Mouse (Mus musculus) forebrain, embryonic 16.5 days (tissue): ENCODE measurements around the gene Gm21964. TPM values are rescaled to one million over a fixed set of nuclear protein-coding genes. Genes with fewer than 3 reads are reported as not detected.

Experiments used
- ATAC-seq: fragments of 200-750 bp; cut with Nextera tagmentation; 2 replicates; pipeline ENCODE4 v1.8.0; 2017; ENCODE audit warnings: mild to moderate bottlenecking, moderate library complexity
- H3K27ac ChIP-seq: fragments of 300-500 bp; sonication (generic); 2 replicates; pipeline ENCODE4 v1.5.1; 2014; ENCODE audit warnings: low read length, control low read depth
- H3K27me3 ChIP-seq: fragments of 300-500 bp; sonication (generic); replicated peaks from 2 replicates; pipeline ENCODE4 v1.6.1; 2014; ENCODE audit warnings: low read length; ENCODE audit not compliant: control insufficient read depth, insufficient read depth
- H3K36me3 ChIP-seq: fragments of 300-500 bp; sonication (generic); 2 replicates; pipeline ENCODE4 v1.6.1; 2014; ENCODE audit not compliant: control insufficient read depth, insufficient read depth
- H3K4me1 ChIP-seq: fragments of 300-500 bp; sonication (generic); replicated peaks from 2 replicates; pipeline ENCODE4 v1.6.1; 2014; ENCODE audit warnings: low read length; ENCODE audit not compliant: control insufficient read depth, insufficient read depth
- H3K4me2 ChIP-seq: fragments of 300-500 bp; sonication (generic); 2 replicates; pipeline ENCODE4 v1.6.1; 2014; ENCODE audit warnings: mild to moderate bottlenecking, low read length, control low read depth
- H3K4me3 ChIP-seq: fragments of 300-500 bp; sonication (generic); replicated peaks from 2 replicates; pipeline ENCODE4 v1.5.1; 2014; ENCODE audit warnings: mild to moderate bottlenecking, low read length, control low read depth
- H3K9ac ChIP-seq: fragments of 300-500 bp; sonication (generic); replicated peaks from 2 replicates; pipeline ENCODE4 v1.6.1; 2014; ENCODE audit warnings: low read depth, low read length, control low read depth
- H3K9me3 ChIP-seq: fragments of 300-500 bp; sonication (generic); 2 replicates; pipeline ENCODE4 v1.6.1; 2016; ENCODE audit warnings: low read length; ENCODE audit not compliant: control insufficient read depth
- WGBS: fragments of 180-500 bp; shearing (Covaris S2); extraction: QIAGEN DNeasy Blood & Tissue Kit; methylation state at CpG from one replicate; pipeline ENCODE4 v1.1.7; 2014; 5-methylcytosine and 5-hydroxymethylcytosine counted together
- polyA plus RNA-seq: library from polyadenylated mRNA; unstranded; fragments of >200 nt; fragmentation: Nextera tagmentation; extraction: Ambion mirVana; gene quantifications from 2 replicates; pipeline ENCODE4 v1.2.1, GENCODE M21; 2015

The Gm21964 gene
- polyA plus RNA-seq, 1 experiment from 2014 or later: not detected

- Histone ChIP-seq H3K36me3 (peaks cover 4% of the 10 kb centered on the region), H3K27me3 (no peaks in the 10 kb centered on the region), H3K4me2 (peak within 1 kb of the TSS; percentile 87), H3K9me3 (no peaks in the 10 kb centered on the region), H3K4me1 (peaks cover 19% of the 10 kb centered on the region), H3K9ac (peak within 1 kb of the TSS; percentile 85), H3K27ac (no peak within 1 kb of the TSS; the same call in 1 of the 2 replicates), H3K4me3 (peak within 1 kb of the TSS; percentile 84)
- ATAC-seq: peak; percentile 96
- 6% methylated on average over 54 of the region's 54 CpGs for WGBS
Observed at GRCm38 (mm10) chr8:110079282-110080221, 21.5 kb upstream of the Gm21964 start, which contains the start of gene Zfp612. Gene Zfp612 (plus strand): TSS chr8:110079746.

- WGBS: 81% methylated on average over 11 of the region's 11 CpGs
- no peak overlapping the region for H3K4me2 ChIP-seq
- H3K4me3 ChIP-seq: no peak overlapping the region
- no peak overlapping the region for H3K27ac ChIP-seq
- H3K9me3 ChIP-seq: no peaks in the 10 kb centered on the region; the same call in 1 of the 2 replicates
- peaks cover 25% of the 10 kb centered on the region for H3K36me3 ChIP-seq
- H3K27me3 ChIP-seq: no peaks in the 10 kb centered on the region
- peaks cover 19% of the 10 kb centered on the region for H3K4me1 ChIP-seq
- H3K9ac ChIP-seq: no peak overlapping the region
- ATAC-seq: no peak
Observed at GRCm38 (mm10) chr8:110082416-110083105, 18.4 kb upstream of the Gm21964 start.

GRCm38 (mm10) chr8:110091869-110092268 is 9.1 kb upstream of the Gm21964 start:
- H3K4me1 ChIP-seq: no peaks in the 10 kb centered on the region
- 49% methylated on average over 1 of the region's 1 CpGs for WGBS
- no peak overlapping the region for H3K4me2 ChIP-seq
- H3K4me3 ChIP-seq: no peak overlapping the region
- H3K9ac ChIP-seq: no peak overlapping the region
- ATAC-seq: no peak
- peaks cover 13% of the 10 kb centered on the region; the same call in 1 of the 2 replicates for H3K9me3 ChIP-seq
- H3K27me3 ChIP-seq: no peaks in the 10 kb centered on the region
- peaks cover 27% of the 10 kb centered on the region for H3K36me3 ChIP-seq
- no peak overlapping the region for H3K27ac ChIP-seq

- 93% methylated on average over 15 of the region's 15 CpGs for WGBS
- Histone ChIP-seq H3K4me3 (no peak overlapping the region), H3K4me2 (no peak overlapping the region), H3K9ac (no peak overlapping the region), H3K9me3 (no peaks in the 10 kb centered on the region), H3K4me1 (no peaks in the 10 kb centered on the region), H3K36me3 (no peaks in the 10 kb centered on the region), H3K27me3 (no peaks in the 10 kb centered on the region), H3K27ac (no peak overlapping the region)
- no peak for ATAC-seq
Observed at GRCm38 (mm10) chr8:110101676-110102075, 669 bp downstream of the Gm21964 start.

GRCm38 (mm10) chr8:110102653-110103052 is 1.6 kb downstream of the Gm21964 start, which contains the start of gene Gm17720:
Gene Gm17720 (minus strand): TSS chr8:110102753.
- ATAC-seq: no peak
- no peak within 1 kb of the TSS for H3K27ac ChIP-seq
- no peak within 1 kb of the TSS for H3K4me3 ChIP-seq
- no peaks in the 10 kb centered on the region for H3K9me3 ChIP-seq
- no peak within 1 kb of the TSS for H3K4me2 ChIP-seq
- H3K36me3 ChIP-seq: no peaks in the 10 kb centered on the region
- H3K27me3 ChIP-seq: no peaks in the 10 kb centered on the region
- H3K4me1 ChIP-seq: no peaks in the 10 kb centered on the region
- WGBS: 91% methylated on average over 3 of the region's 3 CpGs
- no peak within 1 kb of the TSS for H3K9ac ChIP-seq

- H3K27me3 ChIP-seq: no peaks in the 10 kb centered on the region
- no peak overlapping the region for H3K4me3 ChIP-seq
- no peaks in the 10 kb centered on the region for H3K9me3 ChIP-seq
- no peak overlapping the region for H3K9ac ChIP-seq
- no peaks in the 10 kb centered on the region for H3K36me3 ChIP-seq
- no peak overlapping the region for H3K4me2 ChIP-seq
- H3K4me1 ChIP-seq: no peaks in the 10 kb centered on the region
- H3K27ac ChIP-seq: no peak overlapping the region
- ATAC-seq: no peak
- WGBS: 41% methylated on average over 6 of the region's 6 CpGs
Observed at GRCm38 (mm10) chr8:110119715-110120114, 18.7 kb downstream of the Gm21964 start.

GRCm38 (mm10) chr8:110130537-110130936 is 29.5 kb downstream of the Gm21964 start:
- Histone ChIP-seq H3K27ac (no peak overlapping the region), H3K4me1 (no peaks in the 10 kb centered on the region), H3K36me3 (no peaks in the 10 kb centered on the region), H3K9me3 (no peaks in the 10 kb centered on the region), H3K4me3 (no peak overlapping the region), H3K27me3 (no peaks in the 10 kb centered on the region), H3K9ac (no peak overlapping the region), H3K4me2 (peak overlapping the region; percentile 39)
- 21% methylated on average over 13 of the region's 13 CpGs for WGBS
- peak; percentile 59; the same call in 1 of the 2 replicates for ATAC-seq

- Histone ChIP-seq H3K4me3 (no peak overlapping the region), H3K9ac (no peak overlapping the region), H3K9me3 (no peaks in the 10 kb centered on the region), H3K27ac (no peak overlapping the region), H3K4me1 (no peaks in the 10 kb centered on the region), H3K4me2 (no peak overlapping the region), H3K36me3 (no peaks in the 10 kb centered on the region), H3K27me3 (no peaks in the 10 kb centered on the region)
- whole genome bisulfite sequencing: 91% methylated on average over 8 of the region's 8 CpGs
- no peak for ATAC-seq
Observed at GRCm38 (mm10) chr8:110134236-110134635, 33.2 kb downstream of the Gm21964 start.

- H3K36me3 ChIP-seq: no peaks in the 10 kb centered on the region
- no peak for ATAC-seq
- H3K9me3 ChIP-seq: no peaks in the 10 kb centered on the region
- H3K4me2 ChIP-seq: no peak overlapping the region
- no peak overlapping the region for H3K4me3 ChIP-seq
- no peak overlapping the region for H3K27ac ChIP-seq
- no peaks in the 10 kb centered on the region for H3K27me3 ChIP-seq
- no peaks in the 10 kb centered on the region for H3K4me1 ChIP-seq
- no peak overlapping the region for H3K9ac ChIP-seq
- 37% methylated on average over 7 of the region's 7 CpGs for WGBS
Observed at GRCm38 (mm10) chr8:110135515-110135914, 34.5 kb downstream of the Gm21964 start.
